Mouse (Mus musculus) megakaryocyte, adult 5-6 weeks (primary cell): ENCODE measurements around the gene Fam71a. TPM values are rescaled to one million over a fixed set of nuclear protein-coding genes. Genes with fewer than 3 reads are reported as not detected.
A peak's percentile ranks its signal among the peaks of the same experiment; 100 is the strongest.

ENCODE experiments used
- ATAC-seq: 2 replicates; pipeline ENCODE4 v1.8.0; 2016; ENCODE audit warnings: mild to moderate bottlenecking, inconsistent platforms; ENCODE audit not compliant: poor library complexity, severe bottlenecking
- total RNA-seq, 2 experiments: library from RNA; stranded (forward) in 1 of 2; stranded (reverse) in 1 of 2; fragments of 153-499, 151-499 nt in 1 of 2; fragments of 221-1000, 200-1000 nt in 1 of 2; gene quantifications; 2 replicates each; pipeline versions ENCODE4 v1.2.3 to v1.2.4; 2015 to 2017

Gene Fam71a
- total RNA-seq, 2 experiments from 2014 or later = 0.49 TPM; not detected in 1

GRCm38 (mm10) chr1:191125811-191126638, 38.6 kb downstream of the Fam71a start:
- peak; percentile 92 for ATAC-seq

GRCm38 (mm10) chr1:191124288-191124687, 40.3 kb downstream of the Fam71a start:
- ATAC-seq = no peak

GRCm38 (mm10) chr1:191123696-191124095, 40.9 kb downstream of the Fam71a start:
- ATAC-seq = peak; percentile 26; the same call in 1 of the 2 replicates

- ATAC-seq = peak; percentile 29
Measured at GRCm38 (mm10) chr1:191122744-191123143, 41.9 kb downstream of the Fam71a start.

GRCm38 (mm10) chr1:191115514-191116238, 48.9 kb downstream of the Fam71a start:
- no peak for ATAC-seq

GRCm38 (mm10) chr1:191114868-191115267, 49.7 kb downstream of the Fam71a start:
- ATAC-seq = peak; percentile 65

Other genes with a start within 250 kb of the Fam71a start
- 24.1 and 31.6 TPM in 2 replicates for gene Angel2, start 239.7 kb downstream of the Fam71a start, total RNA-seq (2015)
- gene Angel2, start 239.7 kb downstream of the Fam71a start, total RNA-seq (2017) = 28.3 and 31.6 TPM in 2 replicates
- not detected in 2 replicates for gene Vash2, start 185.5 kb downstream of the Fam71a start, total RNA-seq (2015)
- gene Vash2, start 185.5 kb downstream of the Fam71a start, total RNA-seq (2017) = 0.07 TPM in 1 of 2 replicates, not detected in the other
- gene Flvcr1, start 138.7 kb downstream of the Fam71a start, total RNA-seq (2015) = 52.7 and 55.5 TPM in 2 replicates
- 45.4 and 57.0 TPM in 2 replicates for gene Flvcr1, start 138.7 kb downstream of the Fam71a start, total RNA-seq (2017)
- not detected in 2 replicates for gene Spata45, start 128.2 kb downstream of the Fam71a start, total RNA-seq (2015)
- gene Spata45, start 128.2 kb downstream of the Fam71a start, total RNA-seq (2017) = not detected in 2 replicates
- 20.0 and 24.7 TPM in 2 replicates for gene Tatdn3, start 101.9 kb downstream of the Fam71a start, total RNA-seq (2015)
- gene Tatdn3, start 101.9 kb downstream of the Fam71a start, total RNA-seq (2017) = 9.9 and 11.8 TPM in 2 replicates
- 7.3 and 8.1 TPM in 2 replicates for gene Nsl1, start 101.8 kb downstream of the Fam71a start, total RNA-seq (2015)
- gene Nsl1, start 101.8 kb downstream of the Fam71a start, total RNA-seq (2017) = 19.7 and 22.0 TPM in 2 replicates
- gene Batf3, start 67.0 kb downstream of the Fam71a start, total RNA-seq (2015) = 5.2 and 11.7 TPM in 2 replicates
- 1.8 and 3.4 TPM in 2 replicates for gene Batf3, start 67.0 kb downstream of the Fam71a start, total RNA-seq (2017)
- 15.5 and 38.2 TPM in 2 replicates for gene Atf3, start 53.2 kb upstream of the Fam71a start, total RNA-seq (2015)
- gene Atf3, start 53.2 kb upstream of the Fam71a start, total RNA-seq (2017) = 19.3 and 57.2 TPM in 2 replicates
- 14.9 and 15.1 TPM in 2 replicates for gene Nenf, start 153.4 kb upstream of the Fam71a start, total RNA-seq (2015)
- 4.6 and 6.3 TPM in 2 replicates for gene Nenf, start 153.4 kb upstream of the Fam71a start, total RNA-seq (2017)
- gene Tmem206, start 161.1 kb upstream of the Fam71a start, total RNA-seq (2015) = 9.4 and 14.9 TPM in 2 replicates
- gene Tmem206, start 161.1 kb upstream of the Fam71a start, total RNA-seq (2017) = 9.0 and 10.3 TPM in 2 replicates
- gene Ppp2r5a, start 238.5 kb upstream of the Fam71a start, total RNA-seq (2015) = 333 and 372 TPM in 2 replicates
- 428 and 451 TPM in 2 replicates for gene Ppp2r5a, start 238.5 kb upstream of the Fam71a start, total RNA-seq (2017)